Mouse (Mus musculus): ENCODE results near the gene Vac14. TPM values are rescaled to one million over a fixed set of nuclear protein-coding genes. Genes with fewer than 3 reads are reported as not detected.
A peak's percentile ranks its signal among the peaks of the same experiment; 100 is the strongest.

The Vac14 gene
- polyA plus RNA-seq, 2 experiments = 19.1 to 24.8 TPM

DNA sequence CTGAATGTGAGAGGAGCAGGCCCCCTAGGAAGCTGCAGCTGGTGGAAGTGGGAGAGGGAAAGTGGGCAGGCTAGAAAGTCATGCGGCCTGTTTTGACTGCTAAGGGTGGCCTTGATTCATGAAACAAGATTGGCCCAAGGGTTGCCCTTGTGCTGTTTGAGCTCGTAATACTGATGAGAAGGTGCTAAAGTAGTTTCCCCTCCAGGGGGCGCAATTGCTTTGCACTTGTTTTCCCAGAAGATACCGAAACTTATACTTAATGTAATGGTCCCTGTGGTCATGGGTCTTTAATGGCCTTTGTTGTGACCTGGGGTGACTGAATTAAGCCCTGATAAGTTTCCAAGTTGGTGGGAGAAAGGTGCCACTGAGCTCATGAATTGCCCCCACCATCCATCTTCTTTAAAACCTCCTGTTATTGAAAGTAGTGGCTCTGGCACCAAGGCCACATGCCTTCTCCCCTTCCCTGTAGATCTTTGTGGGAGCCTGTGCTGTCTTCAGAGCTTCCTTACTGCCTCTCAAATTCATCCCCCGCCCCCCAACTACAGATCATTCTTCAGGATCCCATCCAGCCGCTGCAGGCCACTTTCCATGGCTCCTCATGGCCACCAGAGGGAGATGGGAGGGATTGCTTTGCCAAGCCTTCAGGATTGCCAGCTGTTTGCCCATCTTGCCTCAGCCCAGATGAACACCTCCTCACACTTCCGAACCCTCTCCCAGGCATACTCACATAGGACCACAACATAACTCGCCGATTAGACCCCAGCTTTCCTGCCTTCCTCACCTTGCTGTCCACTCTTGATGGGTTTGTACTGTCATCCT, 11.1 kb downstream of the Vac14 start:
- H3K4me1 ChIP-seq (ENCODE audit: control insufficient read depth, insufficient read depth, low read length) = peaks cover 4% of the 10 kb centered on the region; the same call in 1 of the 2 replicates
- no peaks in the 10 kb centered on the region for H3K9me3 ChIP-seq (ENCODE audit: control insufficient read depth, low read length)
- DNase-seq (ENCODE audit: low spot score) = peak; percentile 53
- 65% methylated on average over 9 of the region's 9 CpGs for WGBS
- peaks cover 11% of the 10 kb centered on the region for H3K36me3 ChIP-seq (ENCODE audit: control insufficient read depth, insufficient read depth, low read length)
- no peak for ATAC-seq (ENCODE audit: low FRiP score, low read depth)
- no peak overlapping the region for H3K4me3 ChIP-seq (replicated peaks; ENCODE audit: low read length)
- no peak overlapping the region for H3K4me2 ChIP-seq (replicated peaks; ENCODE audit: low read depth, low read length, severe bottlenecking)
- TF ChIP-seq POLR2A (IDR thresholded peaks at IDR 0.05; ENCODE audit: borderline replicate concordance, extremely low read depth, insufficient read depth, insufficient read length) = no peak
- no peaks in the 10 kb centered on the region for H3K27me3 ChIP-seq (ENCODE audit: control insufficient read depth, insufficient read depth, low read length)
- peak overlapping the region; percentile 6 for H3K27ac ChIP-seq (replicated peaks; ENCODE audit: low read depth, low read length)
- no peak overlapping the region for H3K9ac ChIP-seq (ENCODE audit: low read depth, low read length, severe bottlenecking)

DNA sequence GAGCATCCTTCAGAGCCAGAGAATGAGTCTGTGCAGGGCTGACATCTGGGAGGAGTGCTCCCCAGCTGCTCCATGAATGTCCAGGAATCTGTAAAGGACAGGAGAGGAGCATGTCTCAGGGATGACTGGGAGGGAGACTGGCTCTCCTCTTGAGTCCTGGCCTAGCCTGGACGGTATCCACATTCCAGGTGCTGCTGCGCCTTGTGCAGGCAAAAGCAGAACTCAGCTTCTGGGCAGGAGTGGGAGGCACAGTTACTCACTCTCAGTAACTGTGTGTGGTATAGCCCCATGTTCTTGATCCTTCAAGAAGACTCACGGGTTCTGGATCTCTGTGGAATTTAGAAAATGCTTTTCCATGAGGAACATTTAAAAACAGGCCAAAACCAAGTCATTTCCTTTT, 11.7 kb downstream of the Vac14 start:
- Histone ChIP-seq H3K4me1 (ENCODE audit: control insufficient read depth, insufficient read depth, low read length) (peaks cover 4% of the 10 kb centered on the region; the same call in 1 of the 2 replicates), H3K9ac (ENCODE audit: low read depth, low read length, severe bottlenecking) (no peak overlapping the region), H3K27ac (replicated peaks; ENCODE audit: low read depth, low read length) (peak overlapping the region; percentile 6), H3K9me3 (ENCODE audit: control insufficient read depth, low read length) (no peaks in the 10 kb centered on the region), H3K4me3 (replicated peaks; ENCODE audit: low read length) (no peak overlapping the region), H3K4me2 (replicated peaks; ENCODE audit: low read depth, low read length, severe bottlenecking) (no peak overlapping the region), H3K36me3 (ENCODE audit: control insufficient read depth, insufficient read depth, low read length) (peaks cover 17% of the 10 kb centered on the region), H3K27me3 (ENCODE audit: control insufficient read depth, insufficient read depth, low read length) (no peaks in the 10 kb centered on the region)
- no peak for ATAC-seq (ENCODE audit: low FRiP score, low read depth)
- 82% methylated on average over 3 of the region's 3 CpGs for WGBS
- DNase-seq (ENCODE audit: low spot score) = no peak
- TF ChIP-seq POLR2A (IDR thresholded peaks at IDR 0.05; ENCODE audit: borderline replicate concordance, extremely low read depth, insufficient read depth, insufficient read length) = no peak

DNA sequence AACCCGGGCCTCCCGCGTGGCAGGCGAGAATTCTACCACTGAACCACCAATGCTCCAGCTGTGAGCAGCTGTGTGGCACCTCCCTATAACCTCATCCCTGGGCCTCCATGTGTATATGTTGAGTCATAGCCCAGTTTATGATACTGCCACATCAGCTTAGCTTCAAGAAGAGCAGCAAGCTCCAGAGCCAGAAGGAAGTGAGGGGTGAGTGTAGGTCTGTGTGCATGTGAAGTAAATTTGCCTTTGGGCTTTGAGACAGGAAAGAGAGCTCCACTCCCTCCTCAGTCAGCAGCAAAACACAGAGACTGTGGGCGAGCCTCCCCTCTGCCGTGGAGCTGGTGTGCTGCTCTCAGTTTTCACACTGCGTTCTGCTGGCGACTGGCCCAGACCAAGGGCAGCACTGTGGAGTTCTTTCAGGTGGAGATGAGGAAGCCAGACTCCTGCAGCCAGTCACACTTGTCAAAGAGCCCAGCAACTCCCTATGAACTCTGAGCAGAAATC, 12.2 kb downstream of the Vac14 start:
- peak; percentile 86 for ATAC-seq (ENCODE audit: low FRiP score, low read depth)
- no peak for TF ChIP-seq POLR2A (IDR thresholded peaks at IDR 0.05; ENCODE audit: borderline replicate concordance, extremely low read depth, insufficient read depth, insufficient read length)
- 73% methylated on average over 8 of the region's 8 CpGs for WGBS
- peak; percentile 75 for DNase-seq (ENCODE audit: low spot score)
- Histone ChIP-seq H3K4me2 (replicated peaks; ENCODE audit: low read depth, low read length, severe bottlenecking) (0 out of 2 replicates have a peak overlapping the region, but pooled peaks have one; percentile 2), H3K27ac (replicated peaks; ENCODE audit: low read depth, low read length) (peak overlapping the region; percentile 6), H3K9ac (ENCODE audit: low read depth, low read length, severe bottlenecking) (no peak overlapping the region), H3K4me1 (ENCODE audit: control insufficient read depth, insufficient read depth, low read length) (peaks cover 4% of the 10 kb centered on the region; the same call in 1 of the 2 replicates), H3K27me3 (ENCODE audit: control insufficient read depth, insufficient read depth, low read length) (no peaks in the 10 kb centered on the region), H3K4me3 (replicated peaks; ENCODE audit: low read length) (no peak overlapping the region), H3K9me3 (ENCODE audit: control insufficient read depth, low read length) (no peaks in the 10 kb centered on the region), H3K36me3 (ENCODE audit: control insufficient read depth, insufficient read depth, low read length) (peaks cover 20% of the 10 kb centered on the region)

DNA sequence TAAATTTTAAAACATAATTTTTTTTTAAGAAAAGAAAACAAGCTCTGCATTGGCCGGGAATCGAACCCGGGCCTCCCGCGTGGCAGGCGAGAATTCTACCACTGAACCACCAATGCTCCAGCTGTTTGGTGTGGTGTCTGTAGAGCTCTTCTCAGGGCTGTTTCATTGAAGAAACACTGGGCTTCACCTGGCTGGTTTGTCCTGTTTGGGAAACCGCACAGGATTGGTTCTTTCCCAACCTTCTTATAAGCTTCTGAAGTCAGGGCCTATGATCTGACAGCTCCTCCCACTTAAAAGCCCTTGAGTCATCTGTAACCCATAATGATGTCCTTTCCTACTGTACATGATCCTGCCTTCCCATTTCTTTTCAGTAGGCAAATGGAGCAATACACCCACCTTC, 12.8 kb downstream of the Vac14 start:
- Histone ChIP-seq H3K4me1 (ENCODE audit: control insufficient read depth, insufficient read depth, low read length) (peaks cover 4% of the 10 kb centered on the region; the same call in 1 of the 2 replicates), H3K4me3 (replicated peaks; ENCODE audit: low read length) (no peak overlapping the region), H3K9me3 (ENCODE audit: control insufficient read depth, low read length) (no peaks in the 10 kb centered on the region), H3K9ac (ENCODE audit: low read depth, low read length, severe bottlenecking) (no peak overlapping the region), H3K36me3 (ENCODE audit: control insufficient read depth, insufficient read depth, low read length) (peaks cover 25% of the 10 kb centered on the region), H3K27me3 (ENCODE audit: control insufficient read depth, insufficient read depth, low read length) (no peaks in the 10 kb centered on the region), H3K4me2 (replicated peaks; ENCODE audit: low read depth, low read length, severe bottlenecking) (no peak overlapping the region), H3K27ac (replicated peaks; ENCODE audit: low read depth, low read length) (0 out of 2 replicates have a peak overlapping the region, but pooled peaks have one; percentile 1)
- ATAC-seq (ENCODE audit: low FRiP score, low read depth) = no peak
- 85% methylated on average over 7 of the region's 7 CpGs for WGBS
- no peak for TF ChIP-seq POLR2A (IDR thresholded peaks at IDR 0.05; ENCODE audit: borderline replicate concordance, extremely low read depth, insufficient read depth, insufficient read length)
- DNase-seq (ENCODE audit: low spot score) = peak; percentile 30

DNA sequence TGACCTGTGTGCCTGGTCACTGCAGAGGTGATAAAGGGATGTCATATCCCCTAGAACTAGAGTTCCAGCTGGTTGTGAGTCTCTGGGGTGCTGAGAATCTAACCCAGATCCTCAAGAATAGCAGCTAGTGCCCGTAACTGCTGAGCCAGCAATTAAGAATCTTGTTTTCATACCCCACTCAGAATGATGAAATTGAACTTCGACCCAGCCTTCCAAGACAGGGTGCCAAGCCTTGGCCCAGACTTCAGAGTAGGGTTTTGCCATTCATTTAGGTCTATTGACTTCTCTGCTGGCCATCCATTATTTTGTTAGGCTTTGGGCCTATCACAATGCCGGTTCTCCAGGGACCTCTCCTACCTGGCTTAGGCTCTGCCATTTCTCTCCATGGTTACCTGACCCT, 15.4 kb downstream of the Vac14 start:
- no peak overlapping the region for H3K4me3 ChIP-seq (replicated peaks; ENCODE audit: low read length)
- peaks cover 38% of the 10 kb centered on the region for H3K36me3 ChIP-seq (ENCODE audit: control insufficient read depth, insufficient read depth, low read length)
- WGBS = 86% methylated on average over 3 of the region's 3 CpGs

More for the DNA sequence above, 15.4 kb downstream of the Vac14 start:
- Histone ChIP-seq H3K9ac (ENCODE audit: low read depth, low read length, severe bottlenecking) (no peak overlapping the region), H3K27me3 (ENCODE audit: control insufficient read depth, insufficient read depth, low read length) (no peaks in the 10 kb centered on the region), H3K4me2 (replicated peaks; ENCODE audit: low read depth, low read length, severe bottlenecking) (no peak overlapping the region), H3K27ac (replicated peaks; ENCODE audit: low read depth, low read length) (no peak overlapping the region), H3K9me3 (ENCODE audit: control insufficient read depth, low read length) (no peaks in the 10 kb centered on the region), H3K4me1 (ENCODE audit: control insufficient read depth, insufficient read depth, low read length) (peaks cover 4% of the 10 kb centered on the region; the same call in 1 of the 2 replicates)
- no peak for TF ChIP-seq POLR2A (IDR thresholded peaks at IDR 0.05; ENCODE audit: borderline replicate concordance, extremely low read depth, insufficient read depth, insufficient read length)
- ATAC-seq (ENCODE audit: low FRiP score, low read depth) (no peak), DNase-seq (ENCODE audit: low spot score) (no peak)
